Mouse (Mus musculus) left cerebral cortex, adult 2 months (tissue): ENCODE data around the gene 4930402H24Rik. TPM values are rescaled to one million over a fixed set of nuclear protein-coding genes. Genes with fewer than 3 reads are reported as not detected.

Experiments used
- DNase-seq, 2 experiments: peaks; one replicate each; pipeline ENCODE4 v3.0.0; 2021 to 2022; ENCODE audit warnings: low spot score in 2 of 2, mixed read lengths in 1 of 2; ENCODE audit errors: extremely low spot score in 1 of 2
- H3K27ac ChIP-seq: fragments of 200-600 bp; 2 replicates; pipeline ENCODE4 v1.8.1; 2022
- H3K4me3 ChIP-seq: fragments of 200-600 bp; 2 replicates; pipeline ENCODE4 v1.8.1; 2022
- CTCF ChIP-seq: fragments of 200-600 bp; IDR thresholded peaks from 2 replicates; pipeline ENCODE4 v1.8.1; 2022; ENCODE audit warnings: antibody characterized with exemption, mild to moderate bottlenecking, moderate library complexity
- intact Hi-C: fragments of 180-260 bp; cut with DNase I; formaldehyde crosslinking; loops from one replicate; pipeline ENCODE4 v1.15.1; 2025
- total RNA-seq, 2 experiments: library from RNA; stranded (reverse); gene quantifications; 2 replicates each; pipeline ENCODE4 v1.2.3; 2021

4930402H24Rik gene
- total RNA-seq, 2 experiments from 2014 or later = 68.3 to 76.4 TPM

DNA sequence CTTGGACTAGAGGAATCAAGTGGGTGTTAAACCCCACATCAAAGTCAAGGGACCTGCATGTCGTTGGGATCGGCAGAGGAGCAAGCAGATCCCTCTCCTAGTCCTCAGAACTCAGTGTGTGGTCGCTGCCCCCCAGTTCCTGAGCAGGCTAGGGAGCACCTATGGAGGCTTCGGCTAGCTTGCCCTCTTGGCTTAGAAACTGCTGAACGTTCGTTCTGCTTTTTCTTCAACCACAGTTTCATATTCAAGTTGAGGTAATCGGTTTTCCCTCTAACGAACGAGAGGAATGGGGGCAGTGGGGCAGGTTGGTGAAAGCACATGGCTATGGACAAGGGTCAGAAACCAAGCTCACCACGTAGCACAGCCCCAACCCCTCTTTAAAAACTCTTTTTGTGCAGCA, 199.1 kb downstream of the 4930402H24Rik start:
- intact Hi-C loops = no loop called here
- no peak for DNase-seq
- no peak overlapping the region for H3K4me3 ChIP-seq
- TF ChIP-seq CTCF = no peak
- H3K27ac ChIP-seq = no peak overlapping the region

DNA sequence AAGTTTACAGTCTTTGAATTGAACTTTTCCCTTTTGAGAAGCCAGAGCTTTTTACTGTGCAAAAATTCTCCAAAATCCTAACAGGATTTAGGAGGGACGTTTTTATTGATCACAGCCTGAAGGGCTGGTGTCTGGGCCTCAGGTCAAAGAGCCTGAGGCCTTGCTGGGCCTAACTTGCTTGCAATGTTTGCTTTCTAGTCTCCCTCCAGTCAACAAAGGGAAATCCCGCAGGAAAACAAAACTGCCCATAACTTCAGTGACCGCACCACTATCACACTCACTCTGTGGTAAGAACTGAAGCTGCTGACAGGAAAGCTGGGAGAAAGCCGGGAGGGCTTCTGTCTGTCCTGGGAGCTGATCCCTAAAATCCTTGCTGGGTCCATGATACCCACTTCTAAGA, 199.6 kb downstream of the 4930402H24Rik start:
- no peak for TF ChIP-seq CTCF
- intact Hi-C loops = no loop called here
- H3K4me3 ChIP-seq = no peak overlapping the region
- DNase-seq = no peak
- no peak overlapping the region for H3K27ac ChIP-seq

DNA sequence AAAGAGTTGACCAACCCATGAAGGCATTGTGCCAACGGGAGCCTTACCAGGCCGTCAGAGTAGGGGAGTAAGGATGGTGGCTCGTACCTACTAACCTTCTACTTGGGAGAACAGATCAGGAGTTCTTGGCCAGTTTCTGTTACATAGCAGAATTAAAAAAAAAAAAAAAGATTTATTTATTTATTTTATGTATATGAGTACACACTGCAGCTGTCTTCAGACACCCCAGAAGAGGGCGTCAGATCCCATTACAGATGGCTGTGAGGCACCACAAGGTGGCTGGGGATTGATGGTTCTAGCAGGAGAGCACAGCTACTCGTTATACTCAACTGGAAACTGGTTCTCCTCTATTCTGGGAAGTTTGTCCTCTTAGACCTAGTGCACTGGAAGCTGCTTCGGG, 201.0 kb downstream of the 4930402H24Rik start:
- DNase-seq = no peak
- intact Hi-C loops = no loop called here
- Histone ChIP-seq H3K4me3 (no peak overlapping the region), H3K27ac (no peak overlapping the region)
- TF ChIP-seq CTCF = peak; percentile 10

DNA sequence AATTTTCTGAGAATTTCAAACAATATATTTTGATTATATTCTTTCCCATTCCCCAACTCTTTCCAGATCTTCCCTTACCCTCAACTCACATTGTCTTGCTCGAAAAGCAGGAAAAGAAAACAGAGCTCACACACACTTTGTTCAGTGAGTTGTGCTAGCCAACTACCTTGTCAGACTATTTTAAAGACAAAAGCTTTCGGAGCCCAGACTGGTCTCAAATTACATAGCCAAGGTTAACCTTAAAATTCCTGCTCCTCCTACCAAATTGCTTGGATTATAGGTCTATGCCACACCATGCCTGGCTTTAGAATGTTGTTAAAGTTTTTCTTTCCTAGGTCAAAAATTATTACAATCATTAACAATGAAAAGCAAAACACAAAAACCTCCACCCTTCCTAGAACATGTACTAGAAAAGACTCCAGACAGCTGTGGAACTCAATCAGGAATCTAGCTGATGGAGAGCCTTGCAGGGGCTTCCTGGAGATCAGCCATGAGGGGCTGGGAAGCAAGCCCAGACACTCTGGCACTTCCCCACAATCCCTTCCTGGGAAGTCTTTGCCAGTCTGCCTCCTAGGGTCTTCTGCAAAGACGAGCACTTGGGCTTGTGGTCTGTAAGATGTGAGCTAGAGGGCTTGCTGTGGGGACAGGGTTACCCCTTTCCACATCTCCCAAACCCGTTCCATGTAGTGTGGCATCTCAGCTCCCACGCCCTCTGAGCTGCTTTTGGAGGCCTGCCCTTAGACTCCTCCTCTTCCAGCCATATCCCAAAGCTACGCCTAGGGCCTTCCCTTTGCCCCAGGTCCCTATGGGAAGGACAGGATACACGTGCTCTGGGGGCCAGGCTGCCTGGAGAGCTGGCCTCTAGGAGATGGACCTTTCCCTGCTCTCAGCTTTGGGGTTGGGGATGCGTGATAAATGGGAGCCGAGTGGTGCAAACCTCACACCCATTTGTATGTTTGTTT, 201.9 kb downstream of the 4930402H24Rik start:
- intact Hi-C loops = no loop called here
- no peak overlapping the region for H3K4me3 ChIP-seq
- H3K27ac ChIP-seq = no peak overlapping the region
- DNase-seq = no peak
- no peak for TF ChIP-seq CTCF

DNA sequence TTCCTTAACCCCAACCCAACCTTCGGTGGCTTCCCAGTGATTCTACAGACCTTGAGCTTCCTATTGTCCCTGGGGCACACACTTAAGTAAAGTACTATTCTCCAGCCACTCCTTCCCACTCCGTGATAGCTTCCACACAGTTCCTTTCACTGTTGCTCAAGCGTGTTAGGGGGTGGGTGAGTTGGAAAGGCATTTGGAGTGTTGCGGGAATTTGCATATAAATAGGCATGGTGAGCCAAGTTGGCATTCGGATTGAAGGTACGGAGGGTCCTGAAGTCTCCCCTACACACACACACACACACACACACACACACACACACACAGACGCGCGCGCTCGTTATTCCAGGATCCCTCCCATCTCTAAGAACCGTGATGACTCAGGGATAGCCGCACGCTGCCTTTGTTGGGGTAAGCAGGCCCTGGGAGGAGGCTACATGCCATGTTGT, 208.4 kb downstream of the 4930402H24Rik start:
- Histone ChIP-seq H3K4me3 (peak overlapping the region; percentile 48), H3K27ac (no peak overlapping the region)
- TF ChIP-seq CTCF = no peak
- intact Hi-C loops = no loop called here
- peak; percentile 18 to 40 for DNase-seq

DNA sequence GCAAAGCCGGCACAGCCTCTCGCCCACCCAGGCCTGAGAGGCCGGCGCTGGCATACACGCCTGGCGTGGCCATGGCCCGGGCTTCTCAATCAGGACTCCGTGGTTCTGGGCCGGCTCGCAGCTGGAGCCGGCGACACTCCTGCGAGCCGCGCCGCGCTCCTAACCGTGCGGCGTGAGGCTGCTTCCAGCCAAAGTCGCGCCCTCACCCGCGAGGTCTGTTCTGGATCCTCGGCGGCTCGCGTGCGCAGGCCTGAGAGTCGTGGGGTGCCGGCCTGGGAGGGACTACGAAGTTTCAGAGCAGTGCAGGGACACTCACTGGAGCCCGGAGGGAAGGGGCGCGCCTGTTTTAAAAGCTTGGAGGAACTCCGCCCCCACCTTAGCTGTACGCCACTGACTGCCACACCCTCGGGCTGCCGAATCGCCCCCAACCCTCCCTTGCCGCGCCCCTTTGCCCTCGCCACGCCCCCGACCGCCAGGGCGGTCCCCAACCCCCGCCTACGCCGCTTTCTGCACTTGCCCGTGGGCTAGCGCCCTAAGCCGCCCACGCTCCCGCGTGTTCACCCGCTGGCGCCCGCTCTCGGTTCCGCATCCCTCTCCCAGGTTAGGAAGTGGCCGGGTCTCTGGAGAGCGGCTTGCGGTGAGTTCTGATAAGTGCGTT, 208.9 kb downstream of the 4930402H24Rik start, which contains the start of gene Slc4a11:
Gene Slc4a11, minus strand, starts transcription at position 367 of the 658 bp plus-strand sequence.
- H3K27ac ChIP-seq = no peak within 1 kb of the TSS
- peak within 1 kb of the TSS; percentile 48 for H3K4me3 ChIP-seq
- TF ChIP-seq CTCF = no peak
- peak; percentile 25 to 45 for DNase-seq
- intact Hi-C loops = no loop called here

DNA sequence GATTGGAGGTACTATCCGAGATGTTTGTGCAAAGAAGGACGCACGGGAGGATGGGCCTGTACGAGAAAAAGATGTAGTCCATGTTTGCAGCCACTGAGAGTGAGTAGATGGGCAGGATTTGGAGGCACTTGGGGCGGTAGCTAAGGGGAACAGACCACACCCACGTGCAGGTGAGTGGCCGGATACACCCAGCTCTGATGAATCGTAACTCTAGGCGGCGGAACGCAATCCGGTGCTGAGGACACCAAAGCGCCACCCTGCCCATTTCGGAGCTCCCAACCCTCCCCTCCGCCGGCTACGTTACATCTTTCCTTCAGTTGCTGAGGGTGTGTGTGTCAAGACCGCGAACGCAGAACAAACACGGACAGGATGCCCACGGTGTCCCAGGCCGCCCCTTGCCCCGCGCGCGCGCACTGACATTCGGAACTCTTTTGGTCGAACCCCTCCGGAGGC, 209.5 kb downstream of the 4930402H24Rik start:
- intact Hi-C loops = no loop called here
- no peak for TF ChIP-seq CTCF
- no peak overlapping the region for H3K27ac ChIP-seq
- DNase-seq = peak in 1 of 2 experiments; percentile 28
- H3K4me3 ChIP-seq = peak overlapping the region; percentile 48

DNA sequence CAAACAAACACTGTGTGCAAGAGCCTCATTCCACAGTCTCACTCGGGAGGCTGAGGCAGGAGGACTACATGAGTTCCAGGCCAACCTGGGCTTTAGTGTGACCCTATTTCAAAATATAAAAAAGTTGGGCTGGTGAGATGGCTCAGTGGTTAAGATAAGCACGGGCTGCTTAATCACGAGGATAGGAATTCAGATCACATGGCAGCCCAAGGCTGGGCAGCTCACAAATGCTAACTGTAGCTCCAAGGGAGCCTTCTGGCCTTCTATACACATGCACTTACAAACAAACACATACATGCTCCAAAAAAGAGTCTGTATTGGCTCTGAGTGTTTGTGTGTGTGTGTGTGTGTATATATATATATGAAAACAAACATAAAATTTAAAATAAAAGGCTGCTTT, 212.6 kb downstream of the 4930402H24Rik start:
- intact Hi-C loops = no loop called here
- TF ChIP-seq CTCF = no peak
- Histone ChIP-seq H3K27ac (no peak overlapping the region), H3K4me3 (no peak overlapping the region)
- no peak for DNase-seq

DNA sequence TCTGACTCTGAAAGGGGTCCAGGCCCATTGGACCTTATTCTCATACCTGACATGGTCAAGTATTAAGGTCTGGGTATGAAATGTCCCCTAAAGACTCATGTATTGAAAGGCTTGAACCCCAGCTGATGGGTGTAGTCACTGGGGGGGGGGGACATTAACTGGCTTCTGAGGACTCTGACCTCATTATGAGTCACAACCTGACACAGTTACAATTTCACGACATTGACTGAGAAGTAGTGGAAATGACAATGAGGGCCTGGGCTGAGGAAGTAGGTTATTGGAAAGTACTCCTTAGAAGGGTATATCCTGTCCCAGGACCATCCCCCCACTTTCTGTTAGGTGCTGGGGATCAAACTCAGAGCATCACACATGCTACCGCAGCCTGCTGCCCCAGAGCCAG, 217.2 kb downstream of the 4930402H24Rik start:
- no peak for DNase-seq
- no peak for TF ChIP-seq CTCF
- intact Hi-C loops = no loop called here

DNA sequence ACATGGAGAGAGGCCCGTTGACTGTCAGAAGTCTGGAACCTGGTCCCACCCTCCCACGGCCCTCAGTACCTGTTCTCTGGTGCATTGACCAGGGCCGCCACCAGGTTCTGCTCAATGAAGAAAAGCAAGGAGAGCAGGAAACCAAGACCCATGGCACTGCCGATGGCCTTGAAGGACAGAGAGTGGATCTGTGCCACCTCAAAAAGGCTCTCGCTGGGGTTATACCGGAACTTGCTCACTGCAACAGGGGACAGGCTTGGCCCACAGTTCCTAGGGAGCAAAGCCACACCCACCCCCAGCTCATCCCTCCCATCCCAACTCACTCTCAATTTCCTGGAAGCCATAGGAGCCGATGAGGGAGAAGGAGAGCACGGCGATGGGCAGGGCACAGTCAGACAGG, 220.8 kb downstream of the 4930402H24Rik start:
- Histone ChIP-seq H3K27ac (no peak overlapping the region), H3K4me3 (no peak overlapping the region)
- TF ChIP-seq CTCF = no peak
- intact Hi-C loops = no loop called here
- no peak for DNase-seq

More for the DNA sequence above, 217.2 kb downstream of the 4930402H24Rik start:
- no peak overlapping the region for H3K4me3 ChIP-seq
- no peak overlapping the region for H3K27ac ChIP-seq

DNA sequence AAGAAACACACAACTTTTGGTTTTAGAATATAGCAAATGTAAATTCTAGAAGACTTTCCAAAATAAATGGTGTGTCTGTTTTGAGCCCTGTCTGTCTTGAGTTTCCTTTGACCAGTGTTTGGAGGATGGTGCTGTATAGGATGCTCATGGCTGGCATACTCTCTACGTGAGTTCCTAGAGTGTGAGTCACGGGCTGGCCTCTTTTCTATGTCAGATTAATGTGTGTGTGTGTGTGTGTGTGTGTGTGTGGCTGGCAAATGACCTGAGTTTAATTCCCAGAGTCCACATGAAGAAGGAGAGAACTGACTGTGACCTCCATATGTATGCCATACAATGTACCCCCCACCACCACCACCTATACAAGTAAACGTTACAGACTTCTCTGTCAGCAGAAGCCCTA, 224.7 kb downstream of the 4930402H24Rik start:
- no peak for DNase-seq
- intact Hi-C loops = no loop called here
- H3K4me3 ChIP-seq = no peak overlapping the region
- no peak overlapping the region for H3K27ac ChIP-seq
- no peak for TF ChIP-seq CTCF

DNA sequence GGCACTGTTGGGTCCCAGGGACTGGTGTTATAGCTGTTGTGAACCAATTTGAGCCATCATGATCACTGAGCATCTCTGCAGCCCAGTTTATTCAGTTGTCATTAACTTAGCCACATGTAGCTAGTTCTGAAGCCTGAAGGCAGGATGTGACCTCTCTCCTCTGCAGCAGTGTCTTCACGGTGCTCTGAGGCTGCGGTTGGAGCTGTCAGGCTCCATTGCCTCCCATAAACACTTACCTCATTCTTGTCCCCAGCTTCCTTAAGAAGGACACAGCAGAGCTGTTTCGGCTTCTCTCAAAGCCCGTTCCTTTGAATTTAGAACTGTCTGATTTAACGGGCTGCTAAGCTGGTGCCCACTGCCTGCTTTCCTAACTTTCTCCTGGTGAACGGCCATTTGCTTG, 226.3 kb downstream of the 4930402H24Rik start:
- H3K4me3 ChIP-seq = no peak overlapping the region
- no peak overlapping the region for H3K27ac ChIP-seq
- no peak for TF ChIP-seq CTCF
- DNase-seq = no peak
- intact Hi-C loops = no loop called here
